Mouse (Mus musculus): Measurements from ENCODE around the gene Pdss1.
"Not testable (repeated sequence)": the region's sequence is repeated elsewhere in the genome, so short reads cannot be mapped to it uniquely, and the experiment has no call there.

The Pdss1 gene

GRCm38 (mm10) chr2:22895282-22896273, at the start of gene Pdss1:
Pdss1 (plus strand) TSS chr2:22895522.
- peak; percentile 92 for DNase-seq

DNA sequence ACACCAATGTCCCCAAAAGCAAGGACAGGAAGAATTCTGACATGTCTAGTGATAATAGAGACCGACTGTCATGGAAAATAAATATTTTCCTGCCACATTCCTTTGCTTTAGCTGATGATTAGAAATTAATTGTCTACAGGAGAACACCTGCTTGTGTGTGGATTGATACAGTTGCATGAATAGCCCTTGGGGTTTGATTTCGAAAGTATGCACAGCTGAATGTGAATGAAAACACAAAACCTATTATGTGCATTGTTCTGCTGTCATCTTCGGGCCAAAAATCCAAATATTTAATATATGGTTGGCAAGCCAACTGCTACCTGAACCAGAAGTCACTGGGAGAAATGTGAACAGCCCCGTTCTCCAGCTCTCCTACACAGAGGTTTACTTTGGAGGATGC, 43.4 kb upstream of the Pdss1 start:
- no peak for DNase-seq

DNA sequence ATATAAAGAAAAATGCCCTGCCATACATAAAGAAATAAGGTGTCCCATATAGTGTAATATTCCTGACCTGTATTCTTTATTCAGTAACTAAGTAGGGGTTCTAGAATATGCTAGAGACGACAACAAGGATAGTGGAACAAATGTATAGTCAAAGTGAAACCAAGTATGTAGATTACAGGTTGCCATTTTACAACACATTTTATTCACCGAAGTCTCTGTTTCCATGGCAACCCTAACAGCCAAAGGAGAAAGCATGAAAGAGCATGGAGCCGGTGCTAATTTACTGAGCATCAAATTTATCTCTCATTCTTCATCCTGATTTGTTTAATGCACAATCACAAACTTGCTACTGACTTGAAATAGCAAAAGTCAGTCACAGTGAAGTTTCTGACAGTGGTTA, 37.8 kb upstream of the Pdss1 start:
- DNase-seq, result no peak

DNA sequence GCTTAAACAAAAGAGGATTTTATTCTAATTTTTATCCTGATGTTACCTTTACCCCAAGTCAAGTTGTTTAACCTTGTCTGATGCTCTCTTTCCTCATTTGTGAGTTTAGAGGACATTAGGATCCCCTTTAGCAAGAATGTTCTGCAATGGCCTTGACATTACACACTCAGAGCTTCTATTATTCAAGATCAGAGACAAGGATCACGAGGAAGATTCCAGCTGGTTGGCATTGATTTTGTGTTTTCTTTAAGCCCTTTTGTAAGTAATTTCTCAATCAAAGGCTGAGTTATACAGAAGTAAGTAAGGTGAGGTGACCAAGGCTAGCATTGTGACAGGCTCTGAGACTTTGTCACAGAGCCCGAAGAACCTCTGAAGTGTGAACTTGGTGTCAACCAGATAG, 33.1 kb upstream of the Pdss1 start:
- DNase-seq, result no peak

DNA sequence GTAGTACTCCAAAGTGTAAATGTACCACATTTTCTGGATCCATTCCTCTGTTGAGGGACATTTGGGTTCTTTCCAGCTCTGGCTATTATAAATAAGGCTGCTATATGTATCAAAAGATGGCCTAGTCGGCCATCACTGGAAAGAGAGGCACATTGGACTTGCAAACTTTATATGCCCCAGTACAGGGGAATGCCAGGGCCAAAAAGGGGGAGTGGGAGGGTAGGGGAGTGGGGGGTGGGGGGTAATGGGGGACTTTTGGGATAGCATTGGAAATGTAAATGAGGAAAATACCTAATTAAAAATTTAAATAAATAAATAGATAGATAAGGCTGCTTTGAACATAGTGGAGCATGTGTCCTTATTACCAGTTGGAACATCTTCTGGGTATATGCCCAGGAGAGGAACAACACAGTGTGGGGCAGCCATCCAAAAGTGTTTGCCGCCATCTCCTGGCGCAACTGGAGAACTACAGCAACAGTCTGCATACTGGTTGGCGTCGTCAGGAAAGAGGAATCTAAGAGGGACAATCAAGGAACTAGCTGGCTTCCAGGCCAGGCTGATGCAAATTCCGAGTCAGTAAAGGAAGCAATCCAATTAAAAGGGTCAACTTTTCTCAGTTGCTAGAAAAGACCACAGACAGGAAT, 30.8 kb upstream of the Pdss1 start:
- peak; percentile 59 for DNase-seq

DNA sequence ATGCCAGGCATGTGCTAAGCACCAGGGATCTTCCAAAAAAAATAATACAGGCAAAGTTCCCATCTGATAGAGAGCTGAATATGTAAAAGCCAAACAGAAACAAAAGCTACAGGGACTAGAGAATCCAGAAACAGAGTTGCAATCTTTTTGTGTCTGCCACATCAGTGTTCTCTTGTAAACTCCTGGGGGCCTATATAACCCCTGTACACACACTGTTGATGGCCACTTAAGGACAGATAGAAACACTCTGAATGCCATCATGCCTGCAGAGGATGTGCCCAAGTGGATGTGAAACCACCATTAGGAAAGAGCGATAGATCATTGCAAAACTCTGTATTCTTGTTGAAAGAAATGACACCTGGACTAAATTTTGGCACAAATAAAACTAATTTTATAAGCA, 29.5 kb upstream of the Pdss1 start:
- DNase-seq, result no peak

GRCm38 (mm10) chr2:22866894-22867424, 28.4 kb upstream of the Pdss1 start:
- DNase-seq, result no peak

GRCm38 (mm10) chr2:22873159-22873558, 22.2 kb upstream of the Pdss1 start:
- DNase-seq, result no peak

GRCm38 (mm10) chr2:22874628-22875027, 20.7 kb upstream of the Pdss1 start:
- no peak for DNase-seq

DNA sequence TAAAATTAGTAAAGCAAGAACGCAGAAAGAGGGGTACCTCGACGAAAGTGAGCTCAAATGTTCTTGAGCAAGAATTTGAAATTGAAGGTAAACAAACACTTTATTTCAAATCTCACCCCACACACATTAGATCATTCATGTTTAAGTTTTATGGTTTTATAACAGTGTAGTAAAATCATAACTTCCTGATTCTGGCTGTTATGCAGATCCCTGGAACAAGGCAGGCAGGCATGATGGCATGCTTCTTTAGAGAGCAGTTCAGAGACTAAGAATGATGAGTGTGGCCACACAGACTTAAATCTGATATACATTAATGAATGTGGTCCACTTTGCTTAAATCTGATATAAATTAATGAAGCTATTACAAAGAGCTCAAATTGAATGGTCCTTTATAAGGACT, 18.7 kb upstream of the Pdss1 start:
- no peak for DNase-seq

- DNase-seq, result no peak
Measured at GRCm38 (mm10) chr2:22878781-22879180, 16.5 kb upstream of the Pdss1 start.

DNA sequence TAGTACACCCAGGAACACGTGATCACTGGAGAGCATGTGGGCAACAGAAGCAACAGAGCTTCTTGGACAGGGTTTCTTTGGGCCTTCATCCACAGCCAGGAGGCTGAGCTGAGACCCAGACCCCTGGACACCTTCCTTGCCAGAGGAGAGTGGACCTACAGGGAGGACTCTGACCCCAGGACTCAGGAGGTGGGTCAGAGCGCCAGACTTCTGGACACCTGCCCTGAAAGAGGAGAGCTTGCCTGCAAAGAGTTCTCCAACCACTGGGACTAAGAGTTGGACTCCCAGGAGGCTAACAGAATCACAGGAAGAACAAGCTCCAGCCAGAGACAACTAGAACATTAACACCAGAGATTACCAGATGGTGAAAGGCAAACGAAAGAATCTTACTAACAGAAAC, 14.6 kb upstream of the Pdss1 start:
- not testable (repeated sequence) for DNase-seq

GRCm38 (mm10) chr2:22894932-22895281, 415 bp upstream of the Pdss1 start:
- DNase-seq, result no peak

DNA sequence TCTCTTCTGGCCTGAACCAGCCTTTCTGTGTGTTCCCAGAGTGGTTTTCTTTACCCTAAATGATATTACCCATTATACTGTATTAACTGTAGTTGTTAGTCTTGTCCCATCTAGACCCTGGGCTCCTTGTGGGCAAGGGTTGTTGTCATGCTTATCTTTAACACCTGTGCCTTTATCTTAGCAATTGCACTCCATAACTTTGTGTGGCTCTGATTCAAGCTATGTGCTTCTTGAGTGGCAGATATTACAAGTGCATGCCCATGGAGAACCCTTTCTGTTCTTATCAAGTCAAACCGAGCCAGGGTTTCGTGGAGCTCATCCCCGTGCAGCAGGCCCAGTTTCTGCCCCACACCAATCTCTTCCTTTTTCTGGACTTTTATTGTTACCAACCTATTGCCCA, 8.6 kb downstream of the Pdss1 start:
- no peak for DNase-seq

GRCm38 (mm10) chr2:22914421-22914820, 19.1 kb downstream of the Pdss1 start:
- no peak for DNase-seq

GRCm38 (mm10) chr2:22918651-22919050, 23.3 kb downstream of the Pdss1 start:
- no peak for DNase-seq

- DNase-seq, result not testable (repeated sequence)
Measured at GRCm38 (mm10) chr2:22925911-22926310, 30.6 kb downstream of the Pdss1 start.

- DNase-seq, result no peak
Measured at GRCm38 (mm10) chr2:22928259-22928658, 32.9 kb downstream of the Pdss1 start.

- DNase-seq, result no peak
Measured at GRCm38 (mm10) chr2:22933556-22933955, 38.2 kb downstream of the Pdss1 start.

DNA sequence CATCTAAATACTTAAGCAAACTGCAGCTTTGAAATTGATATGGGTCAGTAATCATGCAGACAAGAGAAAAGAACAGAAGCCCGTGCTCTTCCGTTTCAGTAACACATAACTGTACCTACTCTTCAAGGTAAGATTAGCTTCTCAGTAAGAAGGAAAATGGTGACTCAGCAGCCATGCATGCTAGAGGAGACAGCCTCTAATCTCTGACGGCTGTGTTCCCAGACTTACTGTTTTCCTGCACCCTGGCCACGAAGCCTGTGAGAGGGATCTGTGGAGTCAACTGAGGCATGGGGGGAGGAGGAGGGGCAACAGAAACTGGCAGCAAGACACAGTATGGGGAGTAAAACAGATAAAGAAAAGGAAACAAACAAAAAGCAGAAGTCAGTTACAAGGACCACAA, 54.6 kb downstream of the Pdss1 start:
- peak; percentile 13 for DNase-seq

DNA sequence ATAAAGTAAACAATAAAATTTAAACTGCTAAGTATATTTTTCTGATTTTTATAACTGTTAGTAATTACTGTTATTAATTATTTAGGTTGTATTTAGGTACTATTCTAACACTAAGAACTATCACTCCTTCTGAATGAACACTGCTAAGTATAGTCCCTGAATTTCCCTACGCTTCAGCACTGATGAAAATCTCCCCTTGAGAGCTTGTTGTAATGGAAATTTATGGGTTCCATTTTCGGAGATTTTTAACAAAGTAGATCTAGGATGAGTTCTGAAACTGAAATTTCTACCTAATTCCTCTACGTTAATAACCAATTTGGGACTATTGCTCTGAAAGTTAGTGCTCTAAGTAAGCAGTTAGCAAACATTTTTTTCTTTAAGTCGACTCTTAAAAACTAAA, 59.0 kb downstream of the Pdss1 start:
- DNase-seq, result no peak

- no peak for DNase-seq
Measured at GRCm38 (mm10) chr2:22955914-22956313, 60.6 kb downstream of the Pdss1 start.

- no peak for DNase-seq
Measured at GRCm38 (mm10) chr2:22957415-22957814, 62.1 kb downstream of the Pdss1 start.

DNA sequence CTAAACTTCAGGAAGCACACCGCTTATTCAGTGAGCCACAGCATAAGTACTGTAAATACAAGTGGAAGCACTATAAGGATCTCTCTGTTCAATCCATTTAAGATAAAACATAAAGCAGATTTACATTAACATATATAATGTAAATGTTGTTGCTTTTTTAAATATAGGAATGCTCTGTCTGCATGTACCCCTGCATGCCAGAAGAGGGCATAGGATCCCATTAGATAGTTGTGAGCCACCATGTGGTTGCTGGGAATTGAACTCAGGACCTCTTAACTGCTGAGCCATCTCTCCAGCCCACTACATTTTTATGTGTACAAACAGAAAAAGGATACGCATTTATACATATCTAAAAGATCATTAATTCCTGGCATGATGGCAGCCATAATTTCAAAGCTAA, 66.4 kb downstream of the Pdss1 start:
- DNase-seq, result no peak
